Mouse (Mus musculus) forebrain, embryonic 16.5 days (tissue): ENCODE results near the gene Mfsd2a. TPM values are rescaled to one million over a fixed set of nuclear protein-coding genes. Genes with fewer than 3 reads are reported as not detected.

Experiments
- ATAC-seq: fragments of 200-750 bp; cut with Nextera tagmentation; 2 replicates; pipeline ENCODE4 v1.8.0; 2017; ENCODE audit warnings: mild to moderate bottlenecking, moderate library complexity
- H3K27ac ChIP-seq: fragments of 300-500 bp; sonication (generic); 2 replicates; pipeline ENCODE4 v1.5.1; 2014; ENCODE audit warnings: low read length, control low read depth
- H3K27me3 ChIP-seq: fragments of 300-500 bp; sonication (generic); replicated peaks from 2 replicates; pipeline ENCODE4 v1.6.1; 2014; ENCODE audit warnings: low read length; ENCODE audit not compliant: control insufficient read depth, insufficient read depth
- H3K36me3 ChIP-seq: fragments of 300-500 bp; sonication (generic); 2 replicates; pipeline ENCODE4 v1.6.1; 2014; ENCODE audit not compliant: control insufficient read depth, insufficient read depth
- H3K4me1 ChIP-seq: fragments of 300-500 bp; sonication (generic); replicated peaks from 2 replicates; pipeline ENCODE4 v1.6.1; 2014; ENCODE audit warnings: low read length; ENCODE audit not compliant: control insufficient read depth, insufficient read depth
- H3K4me2 ChIP-seq: fragments of 300-500 bp; sonication (generic); 2 replicates; pipeline ENCODE4 v1.6.1; 2014; ENCODE audit warnings: mild to moderate bottlenecking, low read length, control low read depth
- H3K4me3 ChIP-seq: fragments of 300-500 bp; sonication (generic); replicated peaks from 2 replicates; pipeline ENCODE4 v1.5.1; 2014; ENCODE audit warnings: mild to moderate bottlenecking, low read length, control low read depth
- H3K9ac ChIP-seq: fragments of 300-500 bp; sonication (generic); replicated peaks from 2 replicates; pipeline ENCODE4 v1.6.1; 2014; ENCODE audit warnings: low read depth, low read length, control low read depth
- H3K9me3 ChIP-seq: fragments of 300-500 bp; sonication (generic); 2 replicates; pipeline ENCODE4 v1.6.1; 2016; ENCODE audit warnings: low read length; ENCODE audit not compliant: control insufficient read depth
- WGBS: fragments of 180-500 bp; shearing (Covaris S2); extraction: QIAGEN DNeasy Blood & Tissue Kit; methylation state at CpG from one replicate; pipeline ENCODE4 v1.1.7; 2014; 5-methylcytosine and 5-hydroxymethylcytosine counted together
- polyA plus RNA-seq: library from polyadenylated mRNA; unstranded; fragments of >200 nt; fragmentation: Nextera tagmentation; extraction: Ambion mirVana; gene quantifications from 2 replicates; pipeline ENCODE4 v1.2.1, GENCODE M21; 2015

Mfsd2a gene
- polyA plus RNA-seq, 1 experiment from 2014 or later, result 34.3 TPM

GRCm38 (mm10) chr4:122923392-122924344, 37.3 kb downstream of the Mfsd2a start:
- H3K9ac ChIP-seq, result no peak overlapping the region
- H3K27me3 ChIP-seq, result no peaks in the 10 kb centered on the region
- no peaks in the 10 kb centered on the region for H3K36me3 ChIP-seq
- no peak for ATAC-seq
- H3K9me3 ChIP-seq, result no peaks in the 10 kb centered on the region
- no peak overlapping the region for H3K4me2 ChIP-seq
- no peaks in the 10 kb centered on the region for H3K4me1 ChIP-seq
- WGBS, result 89% methylated on average over 15 of the region's 15 CpGs
- no peak overlapping the region for H3K27ac ChIP-seq
- H3K4me3 ChIP-seq, result no peak overlapping the region

GRCm38 (mm10) chr4:122922841-122923240, 38.1 kb downstream of the Mfsd2a start:
- Histone ChIP-seq H3K4me2 (no peak overlapping the region), H3K27ac (no peak overlapping the region), H3K9ac (no peak overlapping the region), H3K36me3 (no peaks in the 10 kb centered on the region), H3K27me3 (no peaks in the 10 kb centered on the region), H3K4me1 (no peaks in the 10 kb centered on the region), H3K4me3 (no peak overlapping the region), H3K9me3 (no peaks in the 10 kb centered on the region)
- ATAC-seq, result no peak
- WGBS, result 2% methylated on average over 1 of the region's 1 CpGs

GRCm38 (mm10) chr4:122915985-122916384, 45.0 kb downstream of the Mfsd2a start:
- Histone ChIP-seq H3K27me3 (no peaks in the 10 kb centered on the region), H3K9me3 (no peaks in the 10 kb centered on the region), H3K4me3 (no peak overlapping the region), H3K4me2 (no peak overlapping the region), H3K36me3 (no peaks in the 10 kb centered on the region), H3K4me1 (no peaks in the 10 kb centered on the region), H3K27ac (no peak overlapping the region), H3K9ac (no peak overlapping the region)
- WGBS, result 84% methylated on average over 4 of the region's 4 CpGs
- no peak for ATAC-seq

GRCm38 (mm10) chr4:122914186-122914585, 46.8 kb downstream of the Mfsd2a start:
- no peak overlapping the region for H3K27ac ChIP-seq
- no peak overlapping the region for H3K4me2 ChIP-seq
- 65% methylated on average over 7 of the region's 7 CpGs for WGBS
- no peak overlapping the region for H3K9ac ChIP-seq
- no peak for ATAC-seq
- H3K9me3 ChIP-seq, result no peaks in the 10 kb centered on the region
- peaks cover 9% of the 10 kb centered on the region for H3K4me1 ChIP-seq
- no peak overlapping the region for H3K4me3 ChIP-seq
- H3K36me3 ChIP-seq, result no peaks in the 10 kb centered on the region
- no peaks in the 10 kb centered on the region for H3K27me3 ChIP-seq

- no peak for ATAC-seq
- Histone ChIP-seq H3K27ac (no peak overlapping the region), H3K36me3 (no peaks in the 10 kb centered on the region), H3K4me1 (peaks cover 14% of the 10 kb centered on the region), H3K9ac (no peak overlapping the region), H3K9me3 (no peaks in the 10 kb centered on the region), H3K27me3 (no peaks in the 10 kb centered on the region), H3K4me3 (no peak overlapping the region), H3K4me2 (no peak overlapping the region)
- 80% methylated on average over 5 of the region's 5 CpGs for WGBS
These were observed 48.4 kb downstream of the Mfsd2a start for GRCm38 (mm10) chr4:122912613-122913012.

GRCm38 (mm10) chr4:122910577-122910976, 50.4 kb downstream of the Mfsd2a start:
- Histone ChIP-seq H3K9me3 (no peaks in the 10 kb centered on the region), H3K4me2 (no peak overlapping the region), H3K4me1 (peaks cover 14% of the 10 kb centered on the region), H3K36me3 (no peaks in the 10 kb centered on the region), H3K4me3 (no peak overlapping the region), H3K27ac (no peak overlapping the region), H3K27me3 (no peaks in the 10 kb centered on the region), H3K9ac (no peak overlapping the region)
- 53% methylated on average over 6 of the region's 6 CpGs for WGBS
- ATAC-seq, result no peak

- H3K4me3 ChIP-seq, result peak overlapping the region; percentile 21
These were observed 51.3 kb downstream of the Mfsd2a start for GRCm38 (mm10) chr4:122909572-122910189.

GRCm38 (mm10) chr4:122905359-122905758, 55.6 kb downstream of the Mfsd2a start:
- ATAC-seq, result no peak
- Histone ChIP-seq H3K9ac (no peak overlapping the region), H3K27ac (no peak overlapping the region), H3K4me1 (peaks cover 14% of the 10 kb centered on the region), H3K4me3 (no peak overlapping the region), H3K9me3 (no peaks in the 10 kb centered on the region), H3K36me3 (no peaks in the 10 kb centered on the region), H3K4me2 (no peak overlapping the region), H3K27me3 (no peaks in the 10 kb centered on the region)
- WGBS, result 74% methylated on average over 10 of the region's 10 CpGs

More at GRCm38 (mm10) chr4:122909572-122910189, 51.3 kb downstream of the Mfsd2a start:
- H3K9me3 ChIP-seq, result no peaks in the 10 kb centered on the region
- H3K36me3 ChIP-seq, result no peaks in the 10 kb centered on the region
- 21% methylated on average over 12 of the region's 12 CpGs for WGBS
- H3K27me3 ChIP-seq, result no peaks in the 10 kb centered on the region
- peaks cover 14% of the 10 kb centered on the region for H3K4me1 ChIP-seq
- peak overlapping the region; percentile 90 for H3K27ac ChIP-seq
- ATAC-seq, result peak; percentile 86
- H3K9ac ChIP-seq, result peak overlapping the region; percentile 37; the same call in 1 of the 2 replicates
- H3K4me2 ChIP-seq, result peak overlapping the region; percentile 46

GRCm38 (mm10) chr4:122903709-122904108, 57.3 kb downstream of the Mfsd2a start:
- H3K9me3 ChIP-seq, result no peaks in the 10 kb centered on the region
- no peaks in the 10 kb centered on the region for H3K36me3 ChIP-seq
- no peak overlapping the region for H3K27ac ChIP-seq
- WGBS, result 89% methylated on average over 3 of the region's 3 CpGs
- H3K4me1 ChIP-seq, result peaks cover 1% of the 10 kb centered on the region
- no peaks in the 10 kb centered on the region for H3K27me3 ChIP-seq
- no peak overlapping the region for H3K9ac ChIP-seq
- no peak overlapping the region for H3K4me3 ChIP-seq
- no peak overlapping the region for H3K4me2 ChIP-seq
- no peak for ATAC-seq
